13 mouse cellular contexts compared by ENCODE assay signal in the genomic region with DNA sequence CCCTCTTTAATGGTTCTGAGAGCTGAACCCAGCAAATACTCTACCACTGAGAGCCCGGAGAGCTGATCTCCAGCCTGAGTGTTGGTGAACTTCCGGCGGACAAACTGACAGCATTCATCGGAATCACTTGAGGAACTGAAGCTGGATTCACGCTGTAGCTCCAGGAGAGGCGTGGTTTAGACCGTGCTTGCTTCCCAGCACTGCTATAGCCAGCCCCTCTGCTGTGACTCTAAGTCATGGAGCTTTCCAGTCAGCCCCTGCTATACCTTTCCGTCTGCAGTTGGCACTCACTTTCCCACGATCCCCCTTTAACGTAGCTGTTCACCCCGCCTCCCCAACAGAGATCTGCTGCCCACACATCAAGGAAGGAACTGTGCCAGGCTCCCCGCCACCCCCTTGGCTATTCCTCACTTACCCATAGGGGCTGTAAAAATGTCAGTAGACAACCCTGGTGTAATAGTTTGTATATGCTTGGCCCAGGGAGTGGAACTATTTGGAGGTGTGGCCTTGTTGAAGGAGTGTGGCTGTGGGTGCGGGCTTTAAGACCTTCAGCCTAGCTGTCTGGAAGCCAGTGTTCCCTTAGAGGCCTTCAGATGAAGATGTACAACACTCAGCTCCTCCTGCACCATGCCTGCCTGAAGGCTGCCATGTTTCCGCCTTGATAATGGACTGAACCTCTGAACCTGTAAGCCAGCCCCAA.
"Had no signal": no experiment of that assay in that cellular context is flagged by ENCODE, and none has a peak within 500 bp of the region (broad histone marks: within the 10 kb centered on the region; RNA-seq: fewer than 3 reads in every experiment).

No protein-coding gene starts in this region.

- H3K4me3 ChIP-seq: limb, embryonic 12.5 days; megakaryocyte, embryonic 14.5 days; midbrain, embryonic 13.5 days; neural tube, embryonic 15.5 days had no signal

- H3K4me2 ChIP-seq: limb, embryonic 12.5 days; midbrain, embryonic 13.5 days; neural tube, embryonic 15.5 days had no signal

- ATAC-seq: midbrain, embryonic 13.5 days had no signal

- H3K36me3 ChIP-seq: limb, embryonic 12.5 days; midbrain, embryonic 13.5 days; neural tube, embryonic 15.5 days had no signal

- DNase-seq: kidney, adult 18-20 months; kidney, postnatal 25 days; lung, adult 18-20 months; lung, postnatal 10 days; lung, postnatal 4 days; right cerebral cortex, adult 18-20 months; right cerebral cortex, postnatal 25 days; thymus, postnatal 4 days had no signal

- H3K4me1 ChIP-seq: limb, embryonic 12.5 days; megakaryocyte, embryonic 14.5 days; midbrain, embryonic 13.5 days; neural tube, embryonic 15.5 days had no signal

- H3K27ac ChIP-seq: limb, embryonic 12.5 days; midbrain, embryonic 13.5 days; neural tube, embryonic 15.5 days; stomach, postnatal 0 days had no signal

- H3K9ac ChIP-seq: limb, embryonic 12.5 days; midbrain, embryonic 13.5 days; neural tube, embryonic 15.5 days had no signal

- H3K9me3 ChIP-seq: limb, embryonic 12.5 days; megakaryocyte, embryonic 14.5 days; midbrain, embryonic 13.5 days; neural tube, embryonic 15.5 days had no signal

- H3K27me3 ChIP-seq: limb, embryonic 12.5 days; megakaryocyte, embryonic 14.5 days; midbrain, embryonic 13.5 days; neural tube, embryonic 15.5 days had no signal
